Mouse (Mus musculus) lung, adult 18-20 months (tissue): ENCODE data around the gene L3mbtl2.

Experiments used
- DNase-seq, 2 experiments: peaks; one replicate each; pipeline ENCODE4 v3.0.0; 2022; ENCODE audit warnings: mixed read lengths in 2 of 2

L3mbtl2 gene

GRCm38 (mm10) chr15:81709686-81710085, 46.0 kb downstream of the L3mbtl2 start:
- DNase-seq, result no peak

GRCm38 (mm10) chr15:81710801-81711200, 47.1 kb downstream of the L3mbtl2 start:
- DNase-seq, result no peak

GRCm38 (mm10) chr15:81713742-81714141, 50.1 kb downstream of the L3mbtl2 start:
- no peak for DNase-seq

GRCm38 (mm10) chr15:81718336-81719138, 54.8 kb downstream of the L3mbtl2 start:
- no peak for DNase-seq

GRCm38 (mm10) chr15:81719139-81719531, 55.4 kb downstream of the L3mbtl2 start:
- no peak for DNase-seq

- DNase-seq, result no peak
These were observed 58.7 kb downstream of the L3mbtl2 start for GRCm38 (mm10) chr15:81722361-81722760.

- DNase-seq, result no peak
These were observed 60.0 kb downstream of the L3mbtl2 start for GRCm38 (mm10) chr15:81723653-81724052.

- DNase-seq, result no peak
These were observed 62.3 kb downstream of the L3mbtl2 start for GRCm38 (mm10) chr15:81725965-81726364.

- peak; percentile 24 to 27 for DNase-seq
These were observed 65.6 kb downstream of the L3mbtl2 start for GRCm38 (mm10) chr15:81729241-81729791.

GRCm38 (mm10) chr15:81729792-81730635, 66.3 kb downstream of the L3mbtl2 start:
- peak; percentile 99 for DNase-seq

GRCm38 (mm10) chr15:81735075-81735474, 71.4 kb downstream of the L3mbtl2 start:
- no peak for DNase-seq
